Comparison of ENCODE assay signal across 17 mouse cellular contexts in the genomic region with DNA sequence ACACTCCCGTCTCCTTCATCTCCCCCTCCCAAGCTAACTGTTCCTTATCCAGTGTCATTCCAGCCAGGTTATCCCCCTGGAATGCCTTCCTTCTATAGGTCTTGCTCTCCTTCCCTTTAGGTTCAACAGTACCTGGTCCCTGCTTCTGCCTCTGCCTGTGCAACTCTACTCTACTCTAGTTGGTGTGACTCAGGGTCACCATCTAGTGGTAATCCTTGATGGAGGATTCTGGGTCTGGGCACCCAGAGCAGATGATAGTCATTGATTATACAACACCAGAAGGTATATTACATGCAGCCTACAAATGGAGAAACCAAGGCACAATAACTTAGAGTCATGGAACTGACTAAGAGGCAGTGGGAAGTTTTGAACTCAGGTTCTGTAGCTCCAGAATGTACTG. TPM values are rescaled to one million over a fixed set of nuclear protein-coding genes. Genes with fewer than 3 reads are reported as not detected.
A peak's percentile ranks its signal among the peaks of the same experiment; 100 is the strongest.
DNase-seq lines count a peak whose midpoint lies in the region; ATAC-seq and TF ChIP-seq lines count a peak whose summit lies in the region.
"Had no signal": no experiment of that assay in that cellular context is flagged by ENCODE, and none has a peak within 500 bp of the region (broad histone marks: within the 10 kb centered on the region; RNA-seq: fewer than 3 reads in every experiment).

No protein-coding gene starts in this region.

- peak; percentile 49 for TF ChIP-seq CTCF in forebrain, postnatal 0 days (IDR thresholded peaks at IDR 0.05; ENCODE audit: low read depth)

- no peaks in the 10 kb centered on the region for H3K9me3 ChIP-seq in forebrain, postnatal 0 days (ENCODE audit: low read length)
- no peaks in the 10 kb centered on the region for H3K9me3 ChIP-seq in forebrain, embryonic 10.5 days
- H3K9me3 ChIP-seq: embryonic facial prominence, embryonic 12.5 days; neural tube, embryonic 13.5 days had no signal

- peaks cover 4% of the 10 kb centered on the region for H3K27me3 ChIP-seq in forebrain, postnatal 0 days (ENCODE audit: insufficient read depth, low read length)
- H3K27me3 ChIP-seq in forebrain, embryonic 10.5 days (ENCODE audit: poor library complexity, severe bottlenecking) = peaks cover 61% of the 10 kb centered on the region

- H3K4me2 ChIP-seq in forebrain, postnatal 0 days (ENCODE audit: low read depth) = no peak overlapping the region
- H3K4me2 ChIP-seq: embryonic facial prominence, embryonic 12.5 days; neural tube, embryonic 13.5 days had no signal

- no peak overlapping the region for H3K9ac ChIP-seq in forebrain, postnatal 0 days
- H3K9ac ChIP-seq: embryonic facial prominence, embryonic 12.5 days; neural tube, embryonic 13.5 days had no signal

- no peaks in the 10 kb centered on the region for H3K36me3 ChIP-seq in forebrain, postnatal 0 days (ENCODE audit: insufficient read depth)
- peaks cover 8% of the 10 kb centered on the region for H3K36me3 ChIP-seq in forebrain, embryonic 10.5 days (replicated peaks)
- H3K36me3 ChIP-seq: neural tube, embryonic 13.5 days had no signal

- no peak for ATAC-seq in forebrain, postnatal 0 days
- ATAC-seq in activated CD4-positive, CD25-positive, alpha-beta regulatory T cell, adult 4 months = no peak

- no peaks in the 10 kb centered on the region for H3K4me1 ChIP-seq in forebrain, postnatal 0 days (ENCODE audit: insufficient read depth)
- peaks cover 7% of the 10 kb centered on the region for H3K4me1 ChIP-seq in forebrain, embryonic 10.5 days

- H3K27ac ChIP-seq in forebrain, postnatal 0 days (ENCODE audit: low read depth, low read length) = no peak overlapping the region
- H3K27ac ChIP-seq in forebrain, embryonic 10.5 days = no peak overlapping the region
- H3K27ac ChIP-seq: embryonic facial prominence, embryonic 12.5 days; neural tube, embryonic 13.5 days had no signal

- H3K4me3 ChIP-seq in forebrain, postnatal 0 days (ENCODE audit: low read depth, low read length) = no peak overlapping the region
- H3K4me3 ChIP-seq in forebrain, embryonic 10.5 days = no peak overlapping the region
- H3K4me3 ChIP-seq: embryonic facial prominence, embryonic 12.5 days; neural tube, embryonic 13.5 days had no signal

- DNase-seq in forebrain, postnatal 0 days = no peak
- no peak for DNase-seq in forebrain, embryonic 10.5 days (ENCODE audit: extremely low spot score, low spot score)
- peak; percentile 29 for DNase-seq in kidney, postnatal 14 days
- no peak for DNase-seq in kidney, adult 18-20 months
- DNase-seq in 3T3-L1 (ENCODE audit: low read depth, low spot score) = peak; percentile 53
- peak; percentile 29 for DNase-seq in brain, adult 2 months (ENCODE audit: low read depth, low spot score)
- DNase-seq in Muller cell, postnatal 12 days (ENCODE audit: inconsistent ontology term) = no peak
- DNase-seq: heart, postnatal 14 days; left cerebral cortex, postnatal 4 days; retina, postnatal 1 day; thymus, postnatal 36 days had no signal

- WGBS in forebrain, postnatal 0 days = 97% methylated on average over 1 of the region's 1 CpGs
- 95% methylated on average over 1 of the region's 1 CpGs for WGBS in forebrain, embryonic 10.5 days

RNA-seq across cellular contexts. Expression of a gene that starts 6.2 kb away (rescaled TPM):
- 9.8 and 31.2 TPM in 2 replicates for total RNA-seq in forebrain, postnatal 0 days (2014; rRNA removed)
- 5.2 and 6.7 TPM in 2 replicates for polyA plus RNA-seq in forebrain, postnatal 0 days (2015; fragmentation: Nextera tagmentation; extraction: Ambion mirVana)
- 10.8 and 10.9 TPM in 2 replicates for polyA plus RNA-seq in forebrain, embryonic 10.5 days (2016; fragmentation: Nextera tagmentation; extraction: Ambion mirVana)
- polyA plus RNA-seq in activated CD4-positive, CD25-positive, alpha-beta regulatory T cell, adult 4 months (2017; shearing (Covaris generic)) = under 1 TPM in 1 of 2 experiments, not detected in 1; 0.12 TPM
- total RNA-seq: megakaryocyte, adult 5-6 weeks had no signal

RNA-seq across cellular contexts. Expression of a gene that starts 24.8 kb away (rescaled TPM):
- total RNA-seq in forebrain, postnatal 0 days (2014; rRNA removed) = 3.2 and 3.9 TPM in 2 replicates
- 1.5 and 1.9 TPM in 2 replicates for polyA plus RNA-seq in forebrain, postnatal 0 days (2015; fragmentation: Nextera tagmentation; extraction: Ambion mirVana)
- polyA plus RNA-seq in forebrain, embryonic 10.5 days (2016; fragmentation: Nextera tagmentation; extraction: Ambion mirVana) = 1.1 and 1.4 TPM in 2 replicates
- polyA plus RNA-seq in activated CD4-positive, CD25-positive, alpha-beta regulatory T cell, adult 4 months (2017; shearing (Covaris generic)) = 10 to 100 TPM; 18.5 to 22.0 TPM

RNA-seq across cellular contexts. Expression of a gene that starts 30.4 kb away (rescaled TPM):
- 0.31 and 1.7 TPM in 2 replicates for total RNA-seq in forebrain, postnatal 0 days (2014; rRNA removed)
- 0.42 TPM in 1 of 2 replicates, not detected in the other for polyA plus RNA-seq in forebrain, postnatal 0 days (2015; fragmentation: Nextera tagmentation; extraction: Ambion mirVana)
- polyA plus RNA-seq in forebrain, embryonic 10.5 days (2016; fragmentation: Nextera tagmentation; extraction: Ambion mirVana) = 0.22 TPM in 1 of 2 replicates, not detected in the other
- not detected for polyA plus RNA-seq in activated CD4-positive, CD25-positive, alpha-beta regulatory T cell, adult 4 months (2017; shearing (Covaris generic))
- total RNA-seq: heart, postnatal 14 days had no signal
- polyA plus RNA-seq: C2C12; neural tube, embryonic 13.5 days; stomach, embryonic 16.5 days had no signal

RNA-seq across cellular contexts. Expression of a gene that starts 34.1 kb away (rescaled TPM):
- total RNA-seq in forebrain, postnatal 0 days (2014; rRNA removed) = 279 and 344 TPM in 2 replicates
- polyA plus RNA-seq in forebrain, postnatal 0 days (2015; fragmentation: Nextera tagmentation; extraction: Ambion mirVana) = 362 and 434 TPM in 2 replicates
- polyA plus RNA-seq in forebrain, embryonic 10.5 days (2016; fragmentation: Nextera tagmentation; extraction: Ambion mirVana) = 187 and 200 TPM in 2 replicates
- 100 to 1,000 TPM; 373 to 399 TPM for polyA plus RNA-seq in activated CD4-positive, CD25-positive, alpha-beta regulatory T cell, adult 4 months (2017; shearing (Covaris generic))

Comparison
In these comparisons a context has a peak if more than half of its experiments do, and no peak if none do; other contexts are left out.
1. DNase-seq: peak in kidney, postnatal 14 days (single experiment), 3T3-L1 (single experiment) and brain, adult 2 months (single experiment); none in forebrain, postnatal 0 days (single experiment), forebrain, embryonic 10.5 days (single experiment), kidney, adult 18-20 months (single experiment) and Muller cell, postnatal 12 days (single experiment).